Mouse (Mus musculus) spleen, embryonic (tissue): ENCODE results near the gene Olfr273.
"Not testable (repeated sequence)": the region's sequence is repeated elsewhere in the genome, so short reads cannot be mapped to it uniquely, and the experiment has no call there.

Experiments
- CTCF ChIA-PET: fragments of 350-600 bp; sonication (Branson Sonifier 250); formaldehyde crosslinking; loops from one replicate; lab custom pipeline; 2022; lab: Charles Lee

The Olfr273 gene

DNA sequence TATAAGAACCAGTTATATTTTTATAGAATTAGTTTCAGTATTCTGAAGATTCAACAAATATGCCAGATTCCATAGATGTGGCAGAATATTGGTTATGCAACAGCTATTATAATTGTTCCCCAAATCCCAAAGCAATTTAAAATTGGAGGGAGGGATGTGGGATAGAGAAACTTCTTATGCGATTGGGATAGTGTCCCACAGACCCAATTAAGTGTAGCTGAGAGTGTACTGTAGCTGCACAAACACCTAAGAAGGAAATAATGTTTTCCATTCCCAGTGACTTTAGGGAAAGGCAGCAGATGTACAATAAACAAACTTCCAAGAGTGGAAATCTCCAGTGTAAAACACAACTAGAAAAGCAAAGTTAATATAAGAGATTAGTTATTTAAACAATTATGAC lies at the start of gene Olfr273:
Gene Olfr273 (minus strand): TSS at position 101 of the 400 bp plus-strand sequence.
- CTCF ChIA-PET, result no interaction called here

DNA sequence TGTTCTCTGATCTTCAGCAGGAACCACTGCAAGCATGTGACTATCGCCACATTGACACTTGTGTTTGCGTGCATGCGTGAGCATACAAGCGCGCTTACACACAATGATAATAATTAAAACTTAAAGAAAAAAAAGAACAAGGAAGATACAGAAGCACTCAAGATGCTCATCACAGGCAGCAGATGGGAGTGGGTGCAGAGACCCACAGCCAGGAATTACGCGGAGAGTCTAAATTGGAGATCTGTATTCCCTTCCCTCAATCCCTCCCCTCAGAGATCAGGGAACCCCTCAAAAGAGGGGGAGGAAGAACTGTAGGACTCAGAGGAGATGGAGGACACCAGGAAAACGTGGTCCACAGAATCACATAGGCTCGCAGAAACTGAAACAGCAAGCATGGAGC lies 5.1 kb upstream of the Olfr273 start:
- CTCF ChIA-PET, result no interaction called here

DNA sequence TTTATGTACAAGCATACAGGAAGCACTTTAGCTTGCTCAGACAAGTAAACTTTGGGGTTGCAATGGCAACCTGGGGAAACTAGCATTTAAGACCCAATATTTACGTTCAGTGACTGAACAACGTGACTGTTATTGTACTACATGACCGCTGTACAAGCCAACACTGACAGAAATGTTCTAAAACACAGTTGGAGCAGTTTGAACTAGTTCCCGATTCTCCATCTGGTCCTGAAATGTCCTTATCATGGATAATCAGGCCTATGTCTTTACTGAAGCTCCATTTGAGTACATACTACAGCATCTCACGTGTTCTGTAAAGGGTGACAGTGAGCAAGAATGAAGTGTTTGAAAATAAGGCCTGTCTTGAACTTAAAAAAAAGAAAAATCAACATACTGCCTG lies 9.4 kb downstream of the Olfr273 start:
- CTCF ChIA-PET, result no interaction called here

DNA sequence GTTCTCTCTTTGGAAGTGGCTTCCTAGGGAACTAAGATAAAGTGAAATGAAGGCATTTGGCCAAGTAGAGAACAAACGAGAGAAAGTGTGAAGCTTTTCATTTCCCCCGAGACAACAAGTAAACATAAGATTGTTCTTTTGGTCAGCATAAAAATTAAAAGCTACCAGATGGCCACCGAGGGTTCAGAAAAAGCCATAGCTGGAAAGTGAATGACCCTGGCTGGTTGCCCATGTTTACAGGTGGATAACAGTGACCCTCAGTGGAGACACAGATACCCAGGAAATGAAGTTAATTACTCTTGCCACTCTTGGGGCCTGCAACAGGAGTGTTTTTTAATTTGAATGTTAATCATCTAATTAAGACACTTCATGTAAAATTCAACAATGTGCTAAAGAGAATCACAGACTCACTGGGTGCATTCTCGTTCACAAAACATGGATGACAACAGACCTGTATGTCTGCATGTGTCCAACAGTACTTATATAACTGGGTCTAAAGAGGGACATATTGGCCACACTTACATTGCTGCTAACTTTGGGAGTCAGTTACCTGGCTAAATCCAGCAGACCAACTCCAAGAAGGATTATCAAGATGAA lies 9.9 kb downstream of the Olfr273 start:
- CTCF ChIA-PET, result no interaction called here

DNA sequence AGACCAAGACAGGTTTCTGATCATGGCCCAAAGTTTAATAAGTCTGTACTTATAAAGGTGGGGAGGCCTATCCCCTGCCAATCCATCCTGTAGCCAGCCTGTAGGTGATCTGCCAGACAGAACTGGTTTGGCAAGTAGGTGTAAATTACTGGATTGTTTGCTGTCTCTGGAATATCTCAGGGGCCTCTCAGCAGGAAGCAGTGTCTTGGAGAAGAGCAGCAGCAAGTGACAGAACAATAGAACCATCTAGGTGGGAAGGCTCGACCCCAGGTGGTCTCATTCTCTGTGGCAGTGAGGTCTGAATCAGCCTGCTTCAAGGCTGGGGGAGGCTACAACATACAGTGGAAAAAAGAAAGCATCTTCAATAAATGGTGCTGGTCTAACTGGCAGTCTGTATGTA lies 13.6 kb downstream of the Olfr273 start:
- CTCF ChIA-PET, result not testable (repeated sequence)

DNA sequence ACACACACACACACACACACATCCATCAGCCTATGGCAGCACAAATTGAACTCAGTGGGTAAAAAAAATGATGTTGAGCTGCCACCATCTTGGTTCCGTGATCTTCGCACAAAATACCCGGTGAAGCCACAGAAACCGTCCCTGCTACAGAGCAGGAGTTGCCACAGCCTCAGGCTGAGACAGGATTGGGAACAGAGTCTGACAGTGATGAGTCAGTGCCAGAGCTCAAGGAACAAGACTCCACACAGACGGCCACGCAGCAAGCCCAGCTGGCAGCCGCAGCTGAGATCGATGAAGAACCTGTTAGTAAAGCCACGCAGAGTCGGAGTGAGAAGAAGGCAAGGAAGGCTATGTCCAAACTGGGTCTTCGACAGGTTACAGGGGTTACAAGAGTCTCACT lies 37.7 kb downstream of the Olfr273 start:
- CTCF ChIA-PET, result no interaction called here

DNA sequence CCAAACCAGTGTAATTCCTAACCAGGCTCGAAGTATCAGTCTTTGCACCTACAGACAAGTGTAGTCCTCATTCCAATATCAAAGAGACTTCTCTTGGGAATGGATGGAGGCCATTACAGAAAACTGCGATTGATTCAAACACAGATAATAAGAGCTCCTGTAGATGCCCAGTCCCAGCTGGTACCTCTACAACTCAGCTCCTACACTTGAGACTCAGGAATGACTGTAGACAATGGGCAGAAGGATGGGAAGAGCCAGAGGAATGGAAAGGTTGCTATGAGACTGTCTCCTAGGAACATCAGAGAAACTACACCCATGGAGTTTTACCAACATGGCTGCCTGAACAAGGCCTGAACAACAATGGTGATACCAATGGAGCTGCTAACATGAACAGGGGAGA lies 44.7 kb downstream of the Olfr273 start, which contains the start of gene Olfr275:
Gene Olfr275 (plus strand): TSS at position 301 of the 400 bp plus-strand sequence.
- CTCF ChIA-PET, result no interaction called here

DNA sequence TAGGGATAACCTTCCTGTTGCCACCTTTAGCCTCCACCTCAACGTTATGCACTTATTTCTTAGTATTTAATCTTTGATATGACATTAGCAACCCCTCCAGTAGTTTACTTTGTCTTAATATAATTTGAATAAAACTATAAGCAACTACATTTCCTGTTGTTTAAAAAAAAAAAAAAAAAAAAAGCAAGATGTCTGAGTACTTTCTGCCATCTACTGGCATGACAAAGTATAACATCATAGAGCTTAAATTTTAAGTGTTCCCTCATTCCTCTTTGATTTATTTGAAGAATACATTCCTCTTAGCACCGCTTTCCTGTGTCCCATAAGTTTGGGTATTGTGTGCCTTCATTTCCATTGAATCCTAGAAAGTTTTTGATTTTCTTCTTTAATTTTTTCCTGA lies 47.2 kb downstream of the Olfr273 start:
- CTCF ChIA-PET, result no interaction called here
